Mouse (Mus musculus): ENCODE results near the gene Crispld2. TPM values are rescaled to one million over a fixed set of nuclear protein-coding genes. Genes with fewer than 3 reads are reported as not detected.

The Crispld2 gene
- total RNA-seq, 2 experiments from 2014 or later: 7.8 to 19.4 TPM

- DNase-seq: peak; percentile 68 to 73
Measured at GRCm38 (mm10) chr8:120000461-120000860, 8.2 kb downstream of the Crispld2 start.

- DNase-seq: peak; percentile 65 to 76
Measured at GRCm38 (mm10) chr8:120001712-120002111, 9.5 kb downstream of the Crispld2 start.

DNA sequence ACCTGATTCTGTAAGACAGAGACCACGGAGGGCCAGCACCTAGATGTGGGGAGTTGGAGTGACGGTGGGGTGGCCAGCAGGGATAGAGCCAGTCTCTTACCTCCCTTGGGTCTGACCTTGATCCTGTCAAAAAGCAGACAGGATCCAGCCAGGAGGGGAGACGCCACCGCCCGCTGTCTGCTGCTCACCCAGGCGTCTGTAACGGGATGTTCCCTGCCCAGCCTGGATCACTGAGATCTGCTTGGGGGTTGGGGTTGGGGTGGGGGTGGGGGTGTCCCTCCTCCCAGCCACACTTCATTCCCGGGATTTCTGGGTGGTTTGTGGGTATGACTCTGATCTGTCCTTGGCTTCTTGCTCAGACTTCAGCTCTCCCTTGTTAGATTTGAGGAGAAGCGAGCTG lies 10.1 kb downstream of the Crispld2 start:
- DNase-seq: peak; percentile 28 to 69

DNA sequence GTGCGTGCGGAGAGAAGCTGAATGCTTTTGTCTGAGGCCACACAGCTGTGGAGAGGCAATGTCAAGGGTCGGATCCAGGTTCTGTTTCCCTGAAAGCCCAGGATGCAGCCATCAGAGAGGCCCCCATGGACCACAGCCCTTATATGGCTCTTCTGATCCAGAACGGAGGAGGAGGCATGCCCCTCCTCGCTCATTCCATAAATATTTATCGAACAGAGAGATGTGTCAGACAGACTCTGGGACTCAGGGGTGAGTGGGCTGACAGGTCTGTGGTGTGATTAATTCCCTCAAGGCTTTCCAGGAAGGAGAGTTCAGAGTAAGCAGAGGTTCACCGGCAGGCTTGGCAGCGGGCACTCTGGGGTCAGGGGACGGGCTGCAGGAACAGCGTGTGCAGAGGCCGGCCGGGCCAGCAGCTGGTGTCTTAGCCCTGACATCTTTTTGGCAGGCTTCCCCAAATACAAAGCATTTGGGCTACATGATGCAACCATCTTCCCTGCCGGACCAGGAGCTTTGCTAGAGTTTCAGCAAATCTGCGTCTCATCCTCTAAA lies 12.0 kb downstream of the Crispld2 start:
- peak; percentile 88 to 91 for DNase-seq

GRCm38 (mm10) chr8:120004705-120005381 lies 12.6 kb downstream of the Crispld2 start:
- DNase-seq: no peak

DNA sequence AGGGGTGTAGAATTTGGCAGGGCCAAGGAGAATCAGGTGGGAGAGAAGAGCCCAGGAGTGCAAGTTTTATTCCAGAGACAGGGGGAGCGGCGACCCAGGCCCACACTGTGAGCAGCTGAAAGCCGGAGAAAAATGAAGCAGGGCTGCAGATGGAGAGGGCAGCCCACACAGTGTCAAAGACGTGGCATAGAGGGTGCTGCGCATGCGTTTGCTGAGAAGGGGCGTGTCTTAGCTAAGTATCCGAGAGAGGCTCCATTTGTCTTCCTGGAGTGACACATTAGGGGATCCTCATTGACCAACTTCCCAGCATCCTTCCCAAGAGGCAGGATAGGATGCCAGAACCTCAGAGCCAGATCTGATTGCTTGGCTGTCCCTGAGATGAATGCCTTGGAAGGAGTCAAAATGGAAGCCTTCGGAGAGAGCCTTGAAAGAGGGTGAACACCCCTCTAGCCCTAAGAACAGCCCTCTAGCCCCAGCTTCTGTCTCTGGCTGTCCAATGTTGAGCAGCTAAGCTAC lies 14.5 kb downstream of the Crispld2 start:
- no peak for DNase-seq

- DNase-seq: no peak
Measured at GRCm38 (mm10) chr8:120007178-120007577, 14.9 kb downstream of the Crispld2 start.

DNA sequence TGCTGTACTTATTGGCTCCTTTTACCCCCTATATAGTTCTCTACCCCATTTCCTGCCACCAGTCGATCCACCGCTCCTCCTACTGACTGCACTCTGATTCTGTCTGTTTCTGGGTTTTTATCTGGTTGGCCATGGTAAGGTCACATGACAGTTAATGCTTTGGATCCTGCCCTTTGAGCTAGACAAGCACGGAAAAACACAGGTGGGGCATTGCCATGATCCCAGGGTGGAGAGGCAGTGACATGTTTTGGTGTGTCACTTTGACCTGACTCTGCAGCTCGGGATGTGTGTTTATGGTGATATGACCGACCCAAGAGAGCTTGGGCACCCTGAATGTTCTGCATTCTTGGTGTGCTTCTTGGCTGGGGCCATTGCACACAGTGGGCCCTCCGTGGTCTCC lies 17.0 kb downstream of the Crispld2 start:
- DNase-seq: no peak

- no peak for DNase-seq
Measured at GRCm38 (mm10) chr8:120012491-120012890, 20.3 kb downstream of the Crispld2 start.

DNA sequence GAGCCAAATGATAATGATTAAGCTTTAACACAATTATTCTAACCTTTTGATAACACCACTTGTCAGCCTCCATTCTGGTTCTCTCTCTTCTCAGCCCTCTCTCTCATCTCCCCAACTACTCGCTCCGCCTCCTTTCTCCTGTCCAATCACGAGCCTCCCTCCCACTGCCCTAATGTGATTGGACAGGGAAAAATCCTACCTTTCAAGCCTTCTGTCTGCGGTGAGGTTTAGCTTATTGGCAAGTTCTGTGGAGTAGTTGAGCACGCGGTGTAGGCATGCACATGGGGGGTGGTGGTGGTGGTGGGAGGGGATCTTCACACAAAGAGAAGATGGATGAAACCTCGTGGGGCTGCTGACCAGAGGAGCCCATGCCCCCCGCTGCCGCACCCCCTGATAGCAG lies 20.7 kb downstream of the Crispld2 start:
- DNase-seq: no peak

GRCm38 (mm10) chr8:120014267-120015023 lies 22.2 kb downstream of the Crispld2 start:
- no peak for DNase-seq

GRCm38 (mm10) chr8:120015916-120016315 lies 23.7 kb downstream of the Crispld2 start:
- DNase-seq: no peak

- DNase-seq: no peak
Measured at GRCm38 (mm10) chr8:120016424-120016823, 24.2 kb downstream of the Crispld2 start.

GRCm38 (mm10) chr8:120017349-120017748 lies 25.1 kb downstream of the Crispld2 start:
- no peak for DNase-seq

- DNase-seq: no peak
Measured at GRCm38 (mm10) chr8:120017786-120018185, 25.5 kb downstream of the Crispld2 start.

DNA sequence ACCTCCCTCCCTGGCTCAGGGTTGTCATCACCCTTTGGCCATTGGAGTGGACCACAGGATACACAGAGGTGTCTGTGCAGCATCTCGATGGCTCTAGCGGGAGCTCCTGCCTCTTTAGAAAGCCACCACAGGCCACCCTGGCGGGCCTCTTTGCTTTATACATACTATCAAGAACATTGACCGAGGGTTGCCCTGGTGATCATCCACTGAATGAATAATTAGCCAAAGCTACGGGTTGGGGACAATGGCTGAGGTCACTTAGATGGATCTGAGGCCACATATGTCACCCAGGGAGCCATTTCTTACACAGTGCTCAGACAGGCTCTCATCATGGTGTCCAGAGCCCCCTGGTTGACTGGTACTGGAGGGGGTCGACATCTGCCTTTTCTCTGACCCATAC lies 26.1 kb downstream of the Crispld2 start:
- DNase-seq: no peak

- no peak for DNase-seq
Measured at GRCm38 (mm10) chr8:120019297-120019696, 27.1 kb downstream of the Crispld2 start.

DNA sequence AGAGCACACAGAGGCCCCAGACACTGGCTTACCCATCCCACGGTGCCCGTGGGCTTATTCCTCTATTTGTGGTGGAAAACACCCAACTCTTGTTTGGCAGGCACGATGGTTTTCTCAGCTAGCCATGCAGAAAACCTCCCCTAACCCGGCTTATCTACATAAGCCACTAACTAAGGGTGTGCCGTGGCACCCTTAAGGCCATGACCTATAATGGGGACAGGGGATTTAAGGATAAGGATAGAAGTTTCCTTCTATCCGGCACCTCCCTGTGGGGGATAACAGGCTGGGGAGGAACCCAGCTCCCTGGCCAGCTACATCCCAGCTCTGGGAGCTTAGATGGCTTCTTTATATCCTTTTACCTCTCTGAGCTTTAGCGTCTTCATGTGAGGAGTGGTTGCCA lies 28.1 kb downstream of the Crispld2 start:
- no peak for DNase-seq

DNA sequence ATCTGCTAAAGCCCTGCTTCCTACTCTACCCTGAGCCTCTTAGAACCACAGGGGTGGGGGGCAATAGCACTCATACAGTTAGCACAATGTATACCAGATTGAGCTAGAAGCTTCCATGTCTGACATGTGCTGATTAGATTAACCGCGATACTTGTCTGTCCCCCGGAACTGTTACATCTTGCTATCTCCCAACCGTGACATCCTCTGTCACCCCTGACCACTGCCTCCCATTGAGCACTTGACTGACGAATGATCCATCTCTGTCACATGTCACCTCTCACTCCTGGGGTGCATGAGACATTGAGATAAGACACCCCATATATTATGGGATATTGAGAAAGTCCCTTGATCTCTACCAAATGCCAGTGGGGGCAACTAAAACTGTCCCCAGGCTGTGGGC lies 34.0 kb downstream of the Crispld2 start:
- no peak for DNase-seq

DNA sequence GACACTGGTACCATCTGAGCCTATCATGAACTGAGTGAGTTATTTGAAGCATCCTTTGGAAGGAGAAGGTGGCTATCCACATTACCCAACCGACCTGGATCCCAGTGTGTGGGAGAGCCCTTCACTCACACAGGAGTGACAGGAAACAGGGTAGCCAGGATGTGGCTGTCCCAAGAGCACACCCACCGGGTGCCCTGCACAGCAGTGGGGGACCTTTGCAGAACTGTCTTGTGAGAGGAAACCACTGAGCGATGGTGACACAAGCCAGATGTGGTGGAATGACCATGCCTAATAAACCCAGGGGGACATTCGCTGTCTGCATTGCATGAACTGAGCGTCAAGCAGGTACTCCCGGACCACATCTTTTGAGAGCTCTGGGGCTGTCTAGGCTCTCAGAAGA lies 34.8 kb downstream of the Crispld2 start:
- no peak for DNase-seq

GRCm38 (mm10) chr8:120030447-120030846 lies 38.2 kb downstream of the Crispld2 start:
- peak; percentile 45 to 52 for DNase-seq

GRCm38 (mm10) chr8:120032549-120033208 lies 40.4 kb downstream of the Crispld2 start:
- DNase-seq: no peak

DNA sequence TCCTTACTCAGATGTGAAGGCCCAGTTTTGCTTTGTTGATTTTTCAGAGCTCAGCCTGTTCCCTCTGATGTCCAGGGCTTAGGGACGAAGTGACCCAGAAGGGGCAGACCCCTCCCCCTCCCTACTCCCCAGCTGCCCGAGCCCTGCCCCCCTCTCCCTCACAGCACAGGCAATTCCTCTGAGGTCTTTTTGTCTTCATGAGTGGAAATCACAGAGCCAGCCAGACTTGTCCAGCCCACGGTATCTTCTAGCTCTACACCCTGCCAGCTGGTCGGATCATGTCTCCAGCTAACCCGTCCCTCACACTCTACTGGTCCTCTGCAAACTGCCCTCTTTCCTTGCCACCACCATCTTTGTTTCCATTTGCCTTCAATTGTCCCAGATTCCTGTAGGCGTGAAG lies 42.2 kb downstream of the Crispld2 start:
- DNase-seq: no peak

All from adrenal gland, postnatal 36 days (tissue).